Mouse (Mus musculus) CH12.LX (cell line): ENCODE measurements around the gene Itk. TPM values are rescaled to one million over a fixed set of nuclear protein-coding genes. Genes with fewer than 3 reads are reported as not detected.

ENCODE experiments used
- DNase-seq: peaks from one replicate; pipeline ENCODE4 v3.0.0-alpha.2; 2013; ENCODE audit errors: extremely low read depth
- H3K27ac ChIP-seq: 2 replicates; pipeline ENCODE4 v1.5.1; 2012; ENCODE audit warnings: low read depth, mild to moderate bottlenecking, control low read depth, moderate library complexity; ENCODE audit not compliant: insufficient read depth
- H3K27me3 ChIP-seq: replicated peaks from 2 replicates; pipeline ENCODE3; 2012; ENCODE audit warnings: inconsistent platforms
- H3K36me3 ChIP-seq, 2 experiments: replicated peaks in 1 of 2; 2 replicates each; pipeline versions ENCODE3 to v1.6.1; 2012; ENCODE audit warnings: inconsistent platforms in 1 of 2, low read length in 1 of 2, mild to moderate bottlenecking in 1 of 2, mixed read lengths in 1 of 2, moderate library complexity in 1 of 2; ENCODE audit not compliant: control insufficient read depth in 1 of 2, insufficient read depth in 1 of 2
- H3K4me1 ChIP-seq, 2 experiments: 2 replicates each; pipeline ENCODE4 v1.6.1; 2012; ENCODE audit warnings: inconsistent platforms in 1 of 2, moderate library complexity in 1 of 2; ENCODE audit not compliant: insufficient read depth in 2 of 2, control insufficient read depth in 1 of 2
- H3K4me2 ChIP-seq: 2 replicates; pipeline ENCODE4 v1.6.1; 2012; ENCODE audit warnings: low read depth, mild to moderate bottlenecking, control low read depth; ENCODE audit not compliant: poor library complexity, insufficient read depth, severe bottlenecking
- H3K4me3 ChIP-seq, 3 experiments: fragments of 150-350 bp in 1 of 3; sonication (generic) in 1 of 3; replicated peaks in 1 of 3; 2 replicates each; pipeline versions ENCODE3 to v1.5.1; 2011 to 2012; ENCODE audit warnings: low read depth in 2 of 3, low read length in 2 of 3, mild to moderate bottlenecking in 2 of 3, moderate library complexity in 2 of 3, control low read depth in 1 of 3, improper control_type of control experiment in 1 of 3, inconsistent platforms in 1 of 3, mixed read lengths in 1 of 3; ENCODE audit not compliant: poor library complexity in 1 of 3
- H3K79me2 ChIP-seq: replicated peaks from 2 replicates; pipeline ENCODE4 v1.6.1; 2012; ENCODE audit warnings: mild to moderate bottlenecking, moderate library complexity; ENCODE audit not compliant: control insufficient read depth, poor library complexity, insufficient read depth, severe bottlenecking; ENCODE audit errors: extremely low read depth
- H3K9ac ChIP-seq: 2 replicates; pipeline ENCODE4 v1.6.1; 2012; ENCODE audit warnings: low read depth, mild to moderate bottlenecking, control low read depth, moderate library complexity; ENCODE audit not compliant: insufficient read depth
- H3K9me3 ChIP-seq: replicated peaks from 2 replicates; pipeline ENCODE3; 2012; ENCODE audit warnings: low read length, inconsistent platforms, mixed read lengths
- BHLHE40 ChIP-seq: IDR thresholded peaks from 2 replicates; pipeline ENCODE4 v1.6.1; 2011; ENCODE audit warnings: mild to moderate bottlenecking, low read depth, low read length, improper control_type of control experiment
- CHD2 ChIP-seq: IDR thresholded peaks from 2 replicates; pipeline ENCODE4 v1.6.1; 2011; ENCODE audit warnings: low read length, improper control_type of control experiment
- EP300 ChIP-seq: IDR thresholded peaks from 2 replicates; pipeline ENCODE4 v1.6.1; 2011; ENCODE audit warnings: low read length, improper control_type of control experiment
- ETS1 ChIP-seq: conservative IDR thresholded peaks from 2 replicates; pipeline ENCODE4 v1.6.1; 2012; ENCODE audit warnings: low read depth, mild to moderate bottlenecking, inconsistent platforms, low read length, improper control_type of control experiment, moderate library complexity
- GABPA ChIP-seq: IDR thresholded peaks from 2 replicates; pipeline ENCODE4 v1.6.1; 2012; ENCODE audit warnings: low read depth, low read length, improper control_type of control experiment, inconsistent platforms; ENCODE audit not compliant: insufficient replicate concordance
- JUND ChIP-seq: conservative IDR thresholded peaks from 2 replicates; pipeline ENCODE4 v1.6.1; 2011; ENCODE audit warnings: low read depth, low read length, improper control_type of control experiment
- MAFK ChIP-seq: IDR thresholded peaks from 2 replicates; pipeline ENCODE4 v1.6.1; 2011; ENCODE audit warnings: low read length, improper control_type of control experiment; ENCODE audit not compliant: insufficient replicate concordance
- MAX ChIP-seq: IDR thresholded peaks from 2 replicates; pipeline ENCODE4 v1.6.1; 2011; ENCODE audit warnings: low read length, improper control_type of control experiment
- MEF2A ChIP-seq: IDR thresholded peaks from 2 replicates; pipeline ENCODE4 v1.6.1; 2014; ENCODE audit warnings: low read depth, mild to moderate bottlenecking, inconsistent platforms, low read length, improper control_type of control experiment, borderline replicate concordance
- NELFE ChIP-seq: IDR thresholded peaks from 2 replicates; pipeline ENCODE4 v1.6.1; 2011; ENCODE audit warnings: low read depth, low read length, improper control_type of control experiment
- PAX5 ChIP-seq: IDR thresholded peaks from 2 replicates; pipeline ENCODE4 v1.6.1; 2012; ENCODE audit warnings: low read length, inconsistent platforms, mixed read lengths
- POLR2A ChIP-seq: IDR thresholded peaks from 2 replicates; pipeline ENCODE4 v1.6.1; 2011; ENCODE audit warnings: low read depth, mild to moderate bottlenecking, improper control_type of control experiment, low read length
- RCOR1 ChIP-seq: conservative IDR thresholded peaks from 2 replicates; pipeline ENCODE4 v1.6.1; 2012; ENCODE audit warnings: low read depth, mild to moderate bottlenecking, inconsistent platforms, low read length, improper control_type of control experiment
- SIN3A ChIP-seq: IDR thresholded peaks from 2 replicates; pipeline ENCODE4 v1.6.1; 2012; ENCODE audit warnings: low read length, improper control_type of control experiment, inconsistent platforms
- TCF12 ChIP-seq: IDR thresholded peaks from 2 replicates; pipeline ENCODE4 v1.6.1; 2014; ENCODE audit warnings: low read depth, mild to moderate bottlenecking, inconsistent platforms, low read length, improper control_type of control experiment
- USF2 ChIP-seq: conservative IDR thresholded peaks from 2 replicates; pipeline ENCODE4 v1.6.1; 2011; ENCODE audit warnings: low read depth, low read length, improper control_type of control experiment
- ZC3H11A ChIP-seq: IDR thresholded peaks from 2 replicates; pipeline ENCODE4 v1.6.1; 2012; ENCODE audit warnings: low read depth, mild to moderate bottlenecking, inconsistent platforms, low read length, improper control_type of control experiment
- ZNF384 ChIP-seq: IDR thresholded peaks from 2 replicates; pipeline ENCODE4 v1.6.1; 2012; ENCODE audit warnings: low read depth, low read length, improper control_type of control experiment, inconsistent platforms
- dilution Hi-C: fragments of 300-500 bp; cut with MboI; formaldehyde crosslinking; loops from 2 replicates; pipeline ENCODE4 v1.14.3; 2020; ENCODE audit warnings: low sequenced_read_pairs; ENCODE audit not compliant: extremely low pct_unique_long_range_greater_than_20kb, extremely low pct_ligation_motif_present
- in situ Hi-C: fragments of 300-500 bp; cut with MboI; formaldehyde crosslinking; loops from 3 replicates; pipeline ENCODE4 v1.14.3; 2019; ENCODE audit warnings: low sequenced_read_pairs, low pct_ligation_motif_present, low pct_unique_long_range_greater_than_20kb, mixed read lengths
- polyA plus RNA-seq: library from polyadenylated mRNA; unstranded; fragments of >175 nt; gene quantifications from 2 replicates; pipeline ENCODE4 v1.2.1, GENCODE M21; 2012; ENCODE audit warnings: low read depth; ENCODE audit not compliant: insufficient read length
- total RNA-seq, 2 experiments: library from RNA; depleted of rRNA; stranded (reverse); fragments of 300-350 nt in 1 of 2; fragments of >200 nt in 1 of 2; gene quantifications; 2 replicates each; pipeline ENCODE4 v1.2.3; 2012 to 2014

The Itk gene
- total and polyA plus RNA-seq, 3 experiments = 0.11 to 0.64 (median 0.17) TPM

DNA sequence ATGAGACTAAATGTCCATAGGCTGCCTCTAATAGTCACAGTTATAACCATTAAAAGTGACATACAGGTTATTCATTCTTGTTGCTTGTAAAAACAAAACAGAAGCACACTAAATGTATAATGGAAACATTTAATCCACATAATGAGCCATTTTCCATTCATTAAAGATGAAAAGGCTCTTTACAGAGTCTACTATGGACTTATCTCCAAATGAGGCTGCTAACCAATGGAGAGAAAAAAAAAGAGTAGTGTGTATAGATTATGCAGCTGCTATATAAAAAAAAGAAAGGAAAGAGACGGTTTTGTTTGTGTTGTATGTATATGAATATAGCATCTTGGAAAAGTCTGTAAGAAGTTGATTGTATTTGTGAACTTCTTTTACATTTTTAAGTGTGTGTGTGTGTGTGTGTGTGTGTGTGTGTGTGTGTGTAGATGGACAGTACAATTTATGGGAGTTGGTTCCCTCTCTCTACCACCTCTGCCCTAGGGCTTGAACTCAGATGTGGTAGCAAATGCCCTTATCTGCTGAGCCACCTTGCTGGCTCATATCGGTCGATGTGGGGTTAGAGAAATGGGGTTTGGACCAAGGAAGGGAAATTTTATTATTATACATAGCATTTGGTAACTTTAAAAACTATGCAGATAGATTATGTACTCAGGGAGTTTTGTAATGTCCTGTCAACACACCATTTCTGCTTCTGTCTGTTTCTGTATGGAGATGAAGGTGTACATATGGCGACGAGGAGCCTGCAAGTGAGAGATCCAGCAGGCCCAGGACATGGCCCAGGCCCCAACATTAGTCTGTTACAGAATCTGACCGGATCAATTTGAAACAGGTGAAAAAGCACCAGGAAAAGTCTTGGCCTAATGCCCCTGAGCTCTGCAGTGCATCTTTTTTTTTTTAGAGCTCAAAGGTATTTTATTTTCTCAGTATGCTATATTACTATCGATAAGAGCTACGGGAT, 11.2 kb downstream of the Itk start:
- H3K36me3 ChIP-seq = no peaks in the 10 kb centered on the region
- H3K4me2 ChIP-seq = no peak overlapping the region
- H3K9me3 ChIP-seq = peaks cover 2% of the 10 kb centered on the region
- in situ Hi-C loops = no loop called here
- H3K79me2 ChIP-seq = no peaks in the 10 kb centered on the region
- no peak for DNase-seq
- dilution Hi-C loops = no loop called here
- H3K27me3 ChIP-seq = no peaks in the 10 kb centered on the region
- peaks cover 19 to 56% of the 10 kb centered on the region in 2 experiments for H3K4me1 ChIP-seq
- H3K9ac ChIP-seq = no peak overlapping the region
- H3K27ac ChIP-seq = no peak overlapping the region
- H3K4me3 ChIP-seq = no peak overlapping the region
- TF ChIP-seq ZNF384 (no peak), ZC3H11A (no peak), NELFE (no peak), GABPA (no peak)

DNA sequence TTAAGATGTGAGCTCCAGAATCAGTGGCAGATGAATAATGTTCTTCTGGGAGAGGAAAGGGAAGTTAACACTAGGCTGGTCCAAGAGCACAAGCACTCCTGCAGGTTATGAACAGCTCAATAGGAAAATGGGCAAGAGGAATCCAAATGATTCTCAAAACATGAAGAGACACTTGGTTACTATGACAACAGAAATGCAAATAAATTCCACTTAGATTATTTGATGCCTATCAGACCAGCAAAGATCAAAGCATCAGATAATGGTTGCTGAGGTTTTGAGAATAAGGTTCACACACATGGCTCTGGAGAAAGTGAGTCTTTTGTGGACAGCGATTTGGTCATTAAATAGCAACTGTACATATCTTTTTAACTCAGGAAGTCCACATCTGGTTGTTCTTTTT, 12.0 kb downstream of the Itk start:
- Histone ChIP-seq H3K4me2 (no peak overlapping the region), H3K27ac (no peak overlapping the region), H3K4me3 (no peak overlapping the region), H3K9ac (no peak overlapping the region), H3K4me1 (peaks cover 22 to 58% of the 10 kb centered on the region in 2 experiments), H3K79me2 (no peaks in the 10 kb centered on the region), H3K36me3 (no peaks in the 10 kb centered on the region), H3K27me3 (no peaks in the 10 kb centered on the region), H3K9me3 (peaks cover 2% of the 10 kb centered on the region)
- in situ Hi-C loops (no loop called here), dilution Hi-C loops (no loop called here)
- TF ChIP-seq SIN3A = no peak
- no peak for TF ChIP-seq JUND
- TF ChIP-seq MAFK = no peak
- TF ChIP-seq BHLHE40 = no peak
- no peak for TF ChIP-seq GABPA
- TF ChIP-seq PAX5 = no peak
- TF ChIP-seq ZC3H11A = no peak
- no peak for TF ChIP-seq CHD2
- TF ChIP-seq RCOR1 = no peak
- no peak for TF ChIP-seq EP300
- TF ChIP-seq POLR2A = no peak
- no peak for TF ChIP-seq ETS1
- TF ChIP-seq TCF12 = no peak
- TF ChIP-seq USF2 = no peak
- no peak for TF ChIP-seq ZNF384
- TF ChIP-seq MEF2A = no peak
- no peak for TF ChIP-seq MAX
- no peak for DNase-seq
